25 mouse cellular contexts compared by ENCODE assay signal in the genomic region with DNA sequence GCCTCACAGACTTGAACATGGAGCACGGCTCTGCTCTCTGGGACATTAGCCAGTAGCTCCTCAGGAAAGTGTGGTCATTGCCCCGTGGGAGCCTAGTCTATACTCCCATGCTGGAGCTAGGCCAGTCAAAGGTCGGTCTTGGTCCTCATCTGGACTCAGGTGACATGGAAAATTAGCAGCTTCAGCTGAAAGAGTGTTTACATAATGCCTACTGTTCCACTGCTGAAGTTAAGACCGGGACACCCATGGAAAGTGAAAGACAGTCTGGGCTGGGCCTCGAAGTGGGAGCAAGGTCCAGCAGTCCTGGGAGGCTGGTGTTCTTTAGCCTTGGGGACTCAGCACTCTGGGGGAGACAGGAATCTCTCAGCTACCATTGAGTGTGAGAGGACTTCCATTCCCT. TPM values are rescaled to one million over a fixed set of nuclear protein-coding genes. Genes with fewer than 3 reads are reported as not detected.
DNase-seq lines count a peak whose midpoint lies in the region; ATAC-seq lines count a peak whose summit lies in the region.
"Had no signal": no experiment of that assay in that cellular context is flagged by ENCODE, and none has a peak within 500 bp of the region (broad histone marks: within the 10 kb centered on the region; RNA-seq: fewer than 3 reads in every experiment).

No protein-coding gene starts in this region.

- H3K27me3 ChIP-seq in liver, embryonic 13.5 days: no peaks in the 10 kb centered on the region
- H3K27me3 ChIP-seq in kidney, embryonic 16.5 days (ENCODE audit: insufficient read depth, low read length): no peaks in the 10 kb centered on the region
- H3K27me3 ChIP-seq in liver, embryonic 16.5 days (ENCODE audit: control insufficient read depth, insufficient read depth, low read depth, low read length): no peaks in the 10 kb centered on the region
- H3K27me3 ChIP-seq: hindbrain, embryonic 15.5 days had no signal

- no peak overlapping the region for H3K4me3 ChIP-seq in liver, embryonic 13.5 days (replicated peaks)
- H3K4me3 ChIP-seq in kidney, embryonic 16.5 days (ENCODE audit: low read length): no peak overlapping the region
- no peak overlapping the region for H3K4me3 ChIP-seq in liver, embryonic 16.5 days (ENCODE audit: low read depth, low read length)
- H3K4me3 ChIP-seq: hindbrain, embryonic 15.5 days; midbrain, embryonic 10.5 days had no signal

- peaks cover 15% of the 10 kb centered on the region for H3K4me1 ChIP-seq in liver, embryonic 13.5 days (replicated peaks)
- peaks cover 13% of the 10 kb centered on the region for H3K4me1 ChIP-seq in kidney, embryonic 16.5 days (ENCODE audit: insufficient read depth, low read length)
- H3K4me1 ChIP-seq in liver, embryonic 16.5 days (ENCODE audit: control insufficient read depth, low read depth, low read length): peaks cover 7% of the 10 kb centered on the region
- H3K4me1 ChIP-seq: hindbrain, embryonic 15.5 days; midbrain, embryonic 10.5 days had no signal

- ATAC-seq in liver, embryonic 13.5 days (ENCODE audit: low read depth): no peak
- ATAC-seq in kidney, embryonic 16.5 days (ENCODE audit: low FRiP score, low TSS enrichment): peak; percentile 54; the same call in 1 of the 2 replicates
- peak; percentile 20; the same call in 1 of the 2 replicates for ATAC-seq in liver, embryonic 16.5 days (ENCODE audit: low read depth)
- ATAC-seq in granulocyte monocyte progenitor cell, adult 5-6 weeks (replicated peaks; ENCODE audit: poor library complexity, severe bottlenecking): no peak

- DNase-seq in liver, embryonic 13.5 days: no peak
- no peak for DNase-seq in liver
- no peak for DNase-seq in spleen, adult 12 weeks (ENCODE audit: low spot score)
- no peak for DNase-seq in urinary bladder, adult 2 months (ENCODE audit: low spot score)
- DNase-seq: B cell, adult 2 months; cerebellum, adult 8-10 months; heart, adult 18-20 months; heart, postnatal 4 days; lung, embryonic 14.5 days; thymus, postnatal 25 days had no signal

- no peaks in the 10 kb centered on the region for H3K9me3 ChIP-seq in liver, embryonic 13.5 days (replicated peaks)
- no peaks in the 10 kb centered on the region for H3K9me3 ChIP-seq in kidney, embryonic 16.5 days (ENCODE audit: low read length)
- H3K9me3 ChIP-seq in liver, embryonic 16.5 days (replicated peaks; ENCODE audit: control insufficient read depth, low read length): no peaks in the 10 kb centered on the region
- H3K9me3 ChIP-seq: hindbrain, embryonic 15.5 days; midbrain, embryonic 10.5 days had no signal

- no peak overlapping the region for H3K9ac ChIP-seq in liver, embryonic 13.5 days
- no peak overlapping the region for H3K9ac ChIP-seq in kidney, embryonic 16.5 days (replicated peaks; ENCODE audit: low read length)
- no peak overlapping the region for H3K9ac ChIP-seq in liver, embryonic 16.5 days (ENCODE audit: low read depth, low read length)
- H3K9ac ChIP-seq: hindbrain, embryonic 15.5 days; lung, embryonic 14.5 days had no signal

- H3K27ac ChIP-seq in liver, embryonic 13.5 days: peak overlapping the region; percentile 22; the same call in 1 of the 2 replicates
- no peak overlapping the region for H3K27ac ChIP-seq in kidney, embryonic 16.5 days (ENCODE audit: low read length)
- H3K27ac ChIP-seq in liver, embryonic 16.5 days (ENCODE audit: low read length): peak overlapping the region; percentile 2; the same call in 1 of the 2 replicates
- H3K27ac ChIP-seq: hindbrain, embryonic 15.5 days; macrophage; midbrain, embryonic 10.5 days had no signal

- H3K4me2 ChIP-seq in liver, embryonic 13.5 days: no peak overlapping the region
- no peak overlapping the region for H3K4me2 ChIP-seq in kidney, embryonic 16.5 days (replicated peaks; ENCODE audit: low read depth, low read length)
- no peak overlapping the region for H3K4me2 ChIP-seq in liver, embryonic 16.5 days (ENCODE audit: low read depth, low read length)
- H3K4me2 ChIP-seq: hindbrain, embryonic 15.5 days; lung, embryonic 14.5 days had no signal

- no peaks in the 10 kb centered on the region for H3K36me3 ChIP-seq in liver, embryonic 13.5 days
- H3K36me3 ChIP-seq in kidney, embryonic 16.5 days (ENCODE audit: insufficient read depth, low read length): no peaks in the 10 kb centered on the region
- H3K36me3 ChIP-seq in liver, embryonic 16.5 days (ENCODE audit: control insufficient read depth, insufficient read depth): no peaks in the 10 kb centered on the region
- H3K36me3 ChIP-seq: hindbrain, embryonic 15.5 days; midbrain, embryonic 10.5 days had no signal

- WGBS in liver, embryonic 13.5 days (ENCODE audit: insufficient replicate concordance): 52% methylated on average over 5 of the region's 5 CpGs
- WGBS in kidney, embryonic 16.5 days: 68% methylated on average over 5 of the region's 5 CpGs
- 48% methylated on average over 5 of the region's 5 CpGs for WGBS in liver, embryonic 16.5 days (ENCODE audit: insufficient replicate concordance)

RNA-seq across cellular contexts. Expression of a gene that starts 5.2 kb away (rescaled TPM):
- polyA plus RNA-seq in liver, embryonic 13.5 days (2015; fragmentation: Nextera tagmentation; extraction: Ambion mirVana): 0.09 and 0.33 TPM in 2 replicates
- 0.10 and 0.21 TPM in 2 replicates for polyA plus RNA-seq in kidney, embryonic 16.5 days (2015; fragmentation: Nextera tagmentation; extraction: Ambion mirVana)
- polyA plus RNA-seq in liver, embryonic 16.5 days (2015; fragmentation: Nextera tagmentation; extraction: Ambion mirVana): 0.05 and 0.22 TPM in 2 replicates
- not detected in 2 replicates for total RNA-seq in granulocyte monocyte progenitor cell, adult 5-6 weeks (2014; fragmentation: Nextera tagmentation)
- total RNA-seq in granulocyte monocyte progenitor cell, adult 5-6 weeks (2017): not detected in 2 replicates
- polyA plus RNA-seq in urinary bladder, adult 2 months (2012; rRNA removed): not detected in 2 replicates
- total RNA-seq: gastrocnemius, adult 8-10 months; heart, adult 18-20 months; heart, postnatal 4 days; layer of hippocampus, postnatal 14 days; midbrain, postnatal 0 days; neutrophil, adult 5-6 weeks had no signal
- polyA plus RNA-seq: forebrain, embryonic 11.5 days; frontal cortex, adult 2 months; heart, embryonic 14.5 days; hindbrain, embryonic 15.5 days; limb, embryonic 11.5 days; lung, embryonic 14.5 days; macrophage; midbrain, embryonic 10.5 days; midbrain, postnatal 0 days; testis, adult 2 months had no signal

RNA-seq across cellular contexts. Expression of a gene that starts 18.9 kb away (rescaled TPM):
- 0.39 and 0.53 TPM in 2 replicates for polyA plus RNA-seq in liver, embryonic 13.5 days (2015; fragmentation: Nextera tagmentation; extraction: Ambion mirVana)
- polyA plus RNA-seq in kidney, embryonic 16.5 days (2015; fragmentation: Nextera tagmentation; extraction: Ambion mirVana): 0.97 TPM in 1 of 2 replicates, not detected in the other
- 1.3 and 1.6 TPM in 2 replicates for polyA plus RNA-seq in liver, embryonic 16.5 days (2015; fragmentation: Nextera tagmentation; extraction: Ambion mirVana)
- 6.1 TPM in 1 of 2 replicates, not detected in the other for total RNA-seq in granulocyte monocyte progenitor cell, adult 5-6 weeks (2014; fragmentation: Nextera tagmentation)
- total RNA-seq in granulocyte monocyte progenitor cell, adult 5-6 weeks (2017): not detected in 2 replicates
- 1.1 and 1.6 TPM in 2 replicates for polyA plus RNA-seq in urinary bladder, adult 2 months (2012; rRNA removed)
- total RNA-seq: gastrocnemius, adult 8-10 months; layer of hippocampus, postnatal 14 days; midbrain, postnatal 0 days had no signal
- polyA plus RNA-seq: forebrain, embryonic 11.5 days; heart, embryonic 14.5 days; hindbrain, embryonic 15.5 days; limb, embryonic 11.5 days; lung, embryonic 14.5 days; midbrain, embryonic 10.5 days; midbrain, postnatal 0 days had no signal

RNA-seq across cellular contexts. Expression of a gene that starts 22.9 kb away (rescaled TPM):
- polyA plus RNA-seq in liver, embryonic 13.5 days (2015; fragmentation: Nextera tagmentation; extraction: Ambion mirVana): 0.76 and 1.2 TPM in 2 replicates
- 0.41 TPM in 1 of 2 replicates, not detected in the other for polyA plus RNA-seq in kidney, embryonic 16.5 days (2015; fragmentation: Nextera tagmentation; extraction: Ambion mirVana)
- 0.89 and 1.8 TPM in 2 replicates for polyA plus RNA-seq in liver, embryonic 16.5 days (2015; fragmentation: Nextera tagmentation; extraction: Ambion mirVana)
- not detected in 2 replicates for total RNA-seq in granulocyte monocyte progenitor cell, adult 5-6 weeks (2014; fragmentation: Nextera tagmentation)
- not detected in 2 replicates for total RNA-seq in granulocyte monocyte progenitor cell, adult 5-6 weeks (2017)
- polyA plus RNA-seq in urinary bladder, adult 2 months (2012; rRNA removed): 0.28 and 0.53 TPM in 2 replicates
- total RNA-seq: gastrocnemius, adult 8-10 months; heart, postnatal 4 days; layer of hippocampus, postnatal 14 days; midbrain, postnatal 0 days; neutrophil, adult 5-6 weeks had no signal
- polyA plus RNA-seq: forebrain, embryonic 11.5 days; frontal cortex, adult 2 months; heart, embryonic 14.5 days; limb, embryonic 11.5 days; macrophage; midbrain, embryonic 10.5 days; midbrain, postnatal 0 days had no signal

Comparison
In these comparisons a context has a peak if more than half of its experiments do, and no peak if none do; other contexts are left out.
1. ATAC-seq: peak in kidney, embryonic 16.5 days (single experiment) and liver, embryonic 16.5 days (single experiment); none in liver, embryonic 13.5 days (single experiment) and granulocyte monocyte progenitor cell, adult 5-6 weeks (single experiment).